Mouse (Mus musculus) forebrain, embryonic 13.5 days (tissue): ENCODE measurements at regions not wholly inside any gene's neighbourhood (a gene's known extent, or its start where the extent isn't known, plus 50 kb on each side); places are given as distances from the start of the nearest gene placed in this dataset.

ENCODE experiments used
- ATAC-seq: fragments of 200-750 bp; cut with Nextera tagmentation; 2 replicates; pipeline ENCODE4 v1.8.0; 2017
- H3K27ac ChIP-seq: fragments of 300-500 bp; sonication (generic); 2 replicates; pipeline ENCODE4 v1.5.1; 2015; ENCODE audit warnings: inconsistent platforms, mild to moderate bottlenecking, moderate library complexity
- H3K27me3 ChIP-seq: fragments of 300-500 bp; sonication (generic); 2 replicates; pipeline ENCODE4 v1.6.1; 2015; ENCODE audit warnings: mild to moderate bottlenecking, inconsistent platforms
- H3K36me3 ChIP-seq: fragments of 300-500 bp; sonication (generic); 2 replicates; pipeline ENCODE4 v1.6.1; 2015; ENCODE audit warnings: mild to moderate bottlenecking, inconsistent platforms; ENCODE audit not compliant: poor library complexity, severe bottlenecking
- H3K4me1 ChIP-seq: fragments of 300-500 bp; sonication (generic); 2 replicates; pipeline ENCODE4 v1.6.1; 2015; ENCODE audit warnings: inconsistent platforms
- H3K4me2 ChIP-seq: fragments of 300-500 bp; sonication (generic); 2 replicates; pipeline ENCODE4 v1.6.1; 2015; ENCODE audit warnings: inconsistent platforms, mild to moderate bottlenecking, moderate library complexity
- H3K4me3 ChIP-seq: fragments of 300-500 bp; sonication (generic); 2 replicates; pipeline ENCODE4 v1.5.1; 2015; ENCODE audit warnings: mild to moderate bottlenecking, inconsistent platforms
- H3K9ac ChIP-seq: fragments of 300-500 bp; sonication (generic); 2 replicates; pipeline ENCODE4 v1.6.1; 2015; ENCODE audit warnings: mild to moderate bottlenecking, inconsistent platforms
- H3K9me3 ChIP-seq: fragments of 300-500 bp; sonication (generic); replicated peaks from 2 replicates; pipeline ENCODE4 v1.6.1; 2016; ENCODE audit warnings: inconsistent platforms
- WGBS: fragments of 180-500 bp; shearing (Covaris S2); methylation state at CpG from one replicate; pipeline ENCODE4 v1.1.7; 2015; 5-methylcytosine and 5-hydroxymethylcytosine counted together

DNA sequence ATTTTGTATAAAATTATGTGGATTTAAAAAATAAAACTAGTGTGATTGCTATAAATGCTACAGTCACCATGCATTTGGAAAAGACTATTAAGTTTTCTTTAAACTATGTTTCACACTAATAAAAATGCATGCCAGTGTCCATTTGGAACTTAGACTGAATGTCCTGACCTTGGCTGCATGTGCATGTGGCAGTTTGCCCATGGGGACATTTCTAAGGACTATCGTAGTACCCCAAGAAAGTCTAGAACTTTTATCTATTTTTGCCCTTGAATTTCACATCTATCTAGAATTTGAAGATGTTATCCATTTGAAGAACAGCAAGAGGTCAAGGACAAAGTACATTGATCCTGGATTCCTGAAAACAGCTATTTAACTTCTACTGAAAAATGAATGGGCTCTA is 745.9 kb downstream of the Tmem182 start:
- Histone ChIP-seq H3K9ac (no peak overlapping the region), H3K36me3 (no peaks in the 10 kb centered on the region), H3K4me1 (peaks cover 5% of the 10 kb centered on the region), H3K9me3 (no peaks in the 10 kb centered on the region), H3K4me2 (no peak overlapping the region), H3K27ac (no peak overlapping the region), H3K4me3 (no peak overlapping the region), H3K27me3 (no peaks in the 10 kb centered on the region)
- WGBS: 89% methylated on average over 1 of the region's 1 CpGs
- ATAC-seq: no peak

DNA sequence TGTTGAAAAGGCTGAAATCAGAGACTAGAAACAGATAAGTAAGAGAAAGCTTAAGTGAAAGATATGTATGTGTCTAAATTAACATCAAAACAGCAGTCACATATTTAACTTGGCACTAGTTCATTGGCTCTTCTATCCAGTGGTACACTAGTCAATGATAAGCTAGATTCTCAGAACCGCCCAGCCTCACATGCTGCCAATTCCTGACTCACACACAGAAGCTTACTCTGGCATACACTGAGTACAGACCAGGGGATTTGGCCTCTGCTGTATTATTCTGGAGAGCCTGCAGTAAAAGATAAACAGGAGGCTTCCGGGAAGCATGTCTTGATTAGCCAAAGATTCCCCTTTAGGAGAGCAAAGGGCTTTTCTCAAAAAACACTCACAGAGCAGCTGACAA is 750.2 kb downstream of the Tmem182 start:
- Histone ChIP-seq H3K4me2 (no peak overlapping the region), H3K27ac (peak overlapping the region; percentile 12; the same call in 1 of the 2 replicates), H3K36me3 (no peaks in the 10 kb centered on the region), H3K4me3 (no peak overlapping the region), H3K27me3 (no peaks in the 10 kb centered on the region), H3K9me3 (no peaks in the 10 kb centered on the region), H3K4me1 (peaks cover 5% of the 10 kb centered on the region), H3K9ac (no peak overlapping the region)
- ATAC-seq: peak; percentile 83; the same call in 1 of the 2 replicates
- 54% methylated on average over 2 of the region's 2 CpGs for WGBS

DNA sequence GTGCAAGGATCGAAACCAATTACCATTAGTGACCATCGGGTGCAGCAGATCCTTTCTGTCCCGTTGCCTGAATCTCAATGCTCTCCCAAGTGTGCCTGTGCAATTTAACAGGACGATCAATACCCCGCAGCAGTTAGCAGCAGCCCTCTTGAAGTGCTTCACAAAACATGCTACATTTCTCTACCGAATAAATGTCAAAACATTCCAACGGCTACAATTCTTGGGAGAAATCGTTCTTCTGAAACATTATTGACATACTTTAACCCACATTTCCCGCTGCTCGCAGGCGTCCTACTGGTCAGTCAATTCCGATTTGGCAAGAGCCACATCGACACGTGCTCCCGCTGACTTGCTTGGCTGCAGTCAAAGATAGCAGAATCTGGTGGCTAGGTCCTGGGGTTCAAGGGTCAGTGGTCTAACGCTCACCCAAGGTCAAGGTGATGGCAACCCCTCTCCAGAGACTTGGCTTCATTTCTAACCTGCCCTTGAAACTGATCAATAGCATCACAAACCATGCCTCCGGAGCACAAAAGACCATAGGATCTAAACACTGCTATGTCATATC is 753.8 kb downstream of the Tmem182 start:
- Histone ChIP-seq H3K4me1 (peaks cover 5% of the 10 kb centered on the region), H3K27ac (no peak overlapping the region), H3K4me3 (no peak overlapping the region), H3K4me2 (no peak overlapping the region), H3K36me3 (no peaks in the 10 kb centered on the region), H3K27me3 (no peaks in the 10 kb centered on the region), H3K9ac (no peak overlapping the region), H3K9me3 (no peaks in the 10 kb centered on the region)
- 83% methylated on average over 17 of the region's 17 CpGs for WGBS
- no peak for ATAC-seq

DNA sequence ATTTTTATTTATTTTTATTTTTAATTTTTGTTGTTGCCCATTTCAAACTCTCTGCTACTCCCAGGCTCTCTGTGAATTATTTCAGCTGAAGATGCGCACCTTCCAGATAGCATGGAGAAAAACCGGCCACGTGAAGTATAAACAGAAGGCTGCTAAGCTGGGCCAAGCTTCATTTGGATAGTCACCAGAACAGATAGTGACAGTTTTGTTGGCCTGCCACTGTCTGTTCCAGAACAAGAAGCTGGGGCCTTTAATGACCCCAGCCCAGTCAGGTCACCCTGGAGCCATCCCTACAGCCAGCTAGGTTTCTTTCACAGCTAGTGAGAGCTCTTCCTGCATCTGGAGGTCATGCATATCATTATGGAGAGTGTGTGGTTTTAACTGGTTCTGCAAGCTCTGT is 754.6 kb downstream of the Tmem182 start:
- Histone ChIP-seq H3K27ac (no peak overlapping the region), H3K4me2 (no peak overlapping the region), H3K4me3 (no peak overlapping the region), H3K4me1 (peaks cover 5% of the 10 kb centered on the region), H3K9me3 (no peaks in the 10 kb centered on the region), H3K27me3 (no peaks in the 10 kb centered on the region), H3K9ac (no peak overlapping the region), H3K36me3 (no peaks in the 10 kb centered on the region)
- WGBS: 91% methylated on average over 3 of the region's 3 CpGs
- ATAC-seq: no peak

DNA sequence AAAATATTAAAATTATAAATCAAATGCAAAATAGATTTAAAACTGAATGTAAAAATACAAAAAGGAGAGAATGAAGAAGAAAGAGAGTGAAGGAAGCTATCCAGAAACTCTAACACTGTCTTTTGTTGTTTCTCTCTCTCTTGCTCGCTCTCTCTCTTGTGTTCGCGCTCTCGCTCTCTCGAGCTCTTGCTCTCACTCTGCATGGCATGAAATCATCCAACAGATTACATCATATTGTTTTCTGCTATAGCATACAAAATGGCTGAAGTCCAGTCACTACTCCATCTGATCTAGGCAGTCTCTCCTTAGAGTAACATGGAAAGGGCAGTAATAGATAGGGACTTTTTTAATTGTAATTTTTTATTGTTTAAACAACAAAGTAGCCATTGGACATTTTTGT is 798.1 kb downstream of the Tmem182 start:
- Histone ChIP-seq H3K9ac (no peak overlapping the region), H3K36me3 (no peaks in the 10 kb centered on the region), H3K9me3 (no peaks in the 10 kb centered on the region), H3K27ac (no peak overlapping the region), H3K27me3 (no peaks in the 10 kb centered on the region), H3K4me2 (no peak overlapping the region), H3K4me3 (no peak overlapping the region), H3K4me1 (peaks cover 37% of the 10 kb centered on the region)
- 57% methylated on average over 5 of the region's 5 CpGs for WGBS
- no peak for ATAC-seq

DNA sequence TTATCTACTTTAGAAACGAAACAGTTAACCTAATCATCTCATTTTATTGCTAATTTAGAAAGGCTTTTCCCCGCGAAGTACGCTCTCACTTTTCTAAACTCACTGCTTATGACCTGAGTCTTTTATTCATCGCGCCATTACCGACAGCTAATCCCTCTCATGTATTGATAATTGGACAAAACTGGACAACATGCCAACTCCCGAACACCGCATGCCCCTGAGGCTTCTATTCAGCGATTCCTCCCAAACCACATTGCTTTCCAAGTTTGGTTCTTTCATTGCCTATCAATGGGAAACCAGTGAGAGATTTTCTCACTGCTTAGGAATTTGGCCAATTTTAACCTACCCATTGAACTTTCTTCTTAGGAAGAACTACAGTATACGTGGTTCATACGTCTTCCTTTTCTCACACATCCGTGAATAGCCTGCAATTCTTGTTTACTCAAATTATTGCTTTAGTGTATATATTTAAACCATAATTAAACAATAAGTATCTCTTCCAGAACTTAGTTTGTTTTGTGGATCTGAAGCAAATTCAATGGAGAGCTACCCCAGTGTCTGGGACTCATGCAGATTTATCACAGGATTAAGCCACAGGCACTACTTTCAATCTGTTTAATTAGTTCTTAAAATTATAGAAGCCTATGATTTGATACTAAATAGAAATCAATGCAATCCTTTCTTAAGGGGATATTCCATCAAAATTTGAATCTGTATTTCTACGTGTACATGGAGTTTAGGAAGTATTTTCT is 799.8 kb downstream of the Tmem182 start:
- peak overlapping the region; percentile 85 for H3K27ac ChIP-seq
- H3K27me3 ChIP-seq: no peaks in the 10 kb centered on the region
- peaks cover 37% of the 10 kb centered on the region for H3K4me1 ChIP-seq
- WGBS: 5% methylated on average over 14 of the region's 14 CpGs
- peak overlapping the region; percentile 48 for H3K4me2 ChIP-seq
- peak; percentile 79 for ATAC-seq
- H3K9ac ChIP-seq: no peak overlapping the region
- H3K4me3 ChIP-seq: peak overlapping the region; percentile 22
- no peaks in the 10 kb centered on the region for H3K9me3 ChIP-seq
- no peaks in the 10 kb centered on the region for H3K36me3 ChIP-seq

DNA sequence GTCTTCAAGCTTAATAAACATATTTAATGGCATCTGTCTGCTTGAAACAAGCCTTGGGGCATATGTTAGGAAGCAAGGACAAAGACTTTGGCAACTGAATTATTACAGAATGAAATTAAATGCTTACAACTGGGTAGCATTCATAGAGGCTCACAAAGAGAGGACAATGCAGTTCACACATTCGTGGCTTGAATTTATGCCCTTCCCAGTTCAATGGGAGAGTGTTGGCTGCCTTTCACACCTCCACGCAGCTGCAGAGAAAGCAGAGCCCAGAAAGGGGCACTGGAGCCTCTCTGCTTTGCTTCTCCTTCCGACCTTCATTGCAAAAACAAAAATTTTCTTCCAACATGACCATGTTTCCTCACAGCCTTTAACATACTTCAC is 800.3 kb downstream of the Tmem182 start:
- peak; percentile 88 for ATAC-seq
- Histone ChIP-seq H3K4me1 (peaks cover 37% of the 10 kb centered on the region), H3K9me3 (no peaks in the 10 kb centered on the region), H3K9ac (no peak overlapping the region; the same call in 1 of the 2 replicates), H3K4me3 (no peak overlapping the region), H3K36me3 (no peaks in the 10 kb centered on the region), H3K27ac (peak overlapping the region; percentile 85), H3K4me2 (peak overlapping the region; percentile 17; the same call in 1 of the 2 replicates), H3K27me3 (no peaks in the 10 kb centered on the region)
- WGBS: 2% methylated on average over 3 of the region's 3 CpGs

DNA sequence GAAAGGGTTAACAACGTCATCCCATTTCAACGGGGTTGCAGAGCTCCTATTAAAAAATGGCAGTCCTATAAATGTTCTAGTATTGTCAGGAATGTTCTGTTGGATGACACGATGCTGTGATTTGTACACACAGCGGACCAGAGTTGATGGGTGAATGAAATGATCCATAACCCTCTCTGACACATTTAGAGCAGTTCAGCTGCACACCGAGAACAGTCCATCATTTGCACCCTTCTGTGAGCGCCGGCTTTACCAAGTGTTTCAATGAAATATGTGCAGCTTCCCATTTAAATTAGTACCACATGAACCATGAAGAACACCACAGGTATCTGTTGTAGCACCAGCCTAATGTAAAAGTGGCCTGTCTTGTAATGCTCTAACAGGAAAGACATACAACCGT is 805.4 kb downstream of the Tmem182 start:
- Histone ChIP-seq H3K9me3 (no peaks in the 10 kb centered on the region), H3K9ac (no peak overlapping the region), H3K27me3 (no peaks in the 10 kb centered on the region), H3K27ac (no peak overlapping the region), H3K36me3 (no peaks in the 10 kb centered on the region), H3K4me3 (no peak overlapping the region), H3K4me1 (peaks cover 17% of the 10 kb centered on the region), H3K4me2 (no peak overlapping the region)
- WGBS: 79% methylated on average over 8 of the region's 8 CpGs
- no peak for ATAC-seq

DNA sequence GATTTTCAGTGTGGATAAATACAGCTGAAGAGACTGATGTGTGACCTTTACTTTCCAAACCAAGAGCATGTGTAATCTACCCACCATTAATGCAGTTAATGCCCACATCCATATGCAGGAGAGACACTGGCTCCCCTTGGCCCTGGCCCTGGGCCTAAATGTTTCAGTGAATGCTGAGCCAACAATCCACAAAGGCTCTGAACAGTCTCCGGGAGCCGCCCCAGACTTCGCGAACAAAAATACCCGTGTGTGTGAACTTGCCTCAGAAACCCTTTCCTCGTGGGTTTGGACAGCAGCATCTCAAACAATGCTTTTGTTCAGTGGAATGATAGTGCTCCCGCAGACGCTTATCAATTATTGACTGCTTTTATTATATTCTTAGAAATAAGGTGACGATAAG is 846.4 kb downstream of the Tmem182 start:
- Histone ChIP-seq H3K4me2 (peak overlapping the region; percentile 48), H3K4me3 (0 out of 2 replicates have a peak overlapping the region, but pooled peaks have one; percentile 7), H3K9me3 (no peaks in the 10 kb centered on the region), H3K27me3 (no peaks in the 10 kb centered on the region), H3K36me3 (no peaks in the 10 kb centered on the region), H3K4me1 (peaks cover 23% of the 10 kb centered on the region), H3K9ac (no peak overlapping the region), H3K27ac (peak overlapping the region; percentile 77)
- 6% methylated on average over 9 of the region's 9 CpGs for WGBS
- peak; percentile 83 for ATAC-seq

DNA sequence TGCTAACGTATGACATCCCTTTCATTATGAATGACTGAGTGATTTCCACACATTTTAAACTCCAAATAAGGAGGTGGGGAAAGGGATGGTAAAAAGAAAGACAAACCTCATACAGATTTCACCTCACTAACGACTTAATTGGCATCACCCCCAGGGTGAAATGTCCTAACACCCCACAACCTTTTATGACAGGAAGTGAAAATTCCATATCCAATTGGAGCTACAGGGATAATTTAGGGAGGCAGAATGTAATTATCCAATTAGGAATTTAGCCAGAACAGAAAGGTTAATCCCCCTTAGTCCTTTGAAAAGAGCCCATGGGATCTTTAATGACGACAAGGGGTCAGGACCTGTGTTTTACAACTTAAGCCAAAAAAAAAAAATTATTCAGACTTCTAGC is 846.8 kb downstream of the Tmem182 start:
- H3K27ac ChIP-seq: peak overlapping the region; percentile 77
- peak; percentile 63 for ATAC-seq
- 4% methylated on average over 3 of the region's 3 CpGs for WGBS

DNA sequence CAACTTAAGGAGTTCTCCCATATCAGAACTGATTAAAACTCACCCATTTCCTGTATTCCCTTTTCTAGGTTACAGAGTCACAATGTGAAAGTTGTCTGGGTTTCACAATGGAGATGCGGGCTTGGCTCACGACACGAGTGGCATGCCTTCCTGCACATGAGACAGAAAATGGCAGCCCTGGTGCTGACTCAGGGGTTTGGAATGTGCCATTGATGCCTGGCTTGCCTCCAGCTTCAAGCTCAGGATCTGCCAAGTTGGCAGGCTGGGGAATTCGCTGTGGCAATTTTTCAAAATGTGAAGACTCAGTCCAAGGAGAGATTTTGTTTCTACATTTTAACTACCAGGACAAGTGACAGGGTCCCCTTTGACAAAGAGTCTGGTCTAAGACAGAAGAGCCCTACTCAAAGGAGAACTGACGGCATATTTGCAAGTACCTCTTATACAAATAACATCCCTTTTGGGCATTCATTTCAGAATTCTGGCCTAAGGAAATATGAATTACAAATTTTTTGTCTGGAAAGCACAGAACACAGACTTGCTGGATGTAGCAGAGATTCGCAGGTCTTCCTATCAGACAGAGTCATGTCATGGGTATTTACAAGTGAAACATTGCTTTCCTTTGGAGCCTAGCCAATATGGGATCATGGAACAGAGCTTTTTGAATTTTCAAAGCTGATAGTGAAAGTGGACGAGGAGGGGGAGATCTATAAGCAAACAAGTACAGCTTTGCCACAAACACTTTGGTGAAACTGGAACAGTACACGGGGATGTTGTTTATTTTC is 847.4 kb downstream of the Tmem182 start:
- Histone ChIP-seq H3K36me3 (no peaks in the 10 kb centered on the region), H3K4me3 (0 out of 2 replicates have a peak overlapping the region, but pooled peaks have one; percentile 7), H3K4me2 (peak overlapping the region; percentile 48), H3K27me3 (no peaks in the 10 kb centered on the region), H3K9ac (no peak overlapping the region), H3K27ac (peak overlapping the region; percentile 77), H3K9me3 (no peaks in the 10 kb centered on the region), H3K4me1 (peaks cover 23% of the 10 kb centered on the region)
- ATAC-seq: peak; percentile 90
- 21% methylated on average over 8 of the region's 8 CpGs for WGBS

More for the DNA sequence above, 846.8 kb downstream of the Tmem182 start:
- Histone ChIP-seq H3K9me3 (no peaks in the 10 kb centered on the region), H3K27me3 (no peaks in the 10 kb centered on the region), H3K36me3 (no peaks in the 10 kb centered on the region), H3K4me3 (0 out of 2 replicates have a peak overlapping the region, but pooled peaks have one; percentile 7), H3K4me2 (peak overlapping the region; percentile 48), H3K9ac (no peak overlapping the region), H3K4me1 (peaks cover 23% of the 10 kb centered on the region)

DNA sequence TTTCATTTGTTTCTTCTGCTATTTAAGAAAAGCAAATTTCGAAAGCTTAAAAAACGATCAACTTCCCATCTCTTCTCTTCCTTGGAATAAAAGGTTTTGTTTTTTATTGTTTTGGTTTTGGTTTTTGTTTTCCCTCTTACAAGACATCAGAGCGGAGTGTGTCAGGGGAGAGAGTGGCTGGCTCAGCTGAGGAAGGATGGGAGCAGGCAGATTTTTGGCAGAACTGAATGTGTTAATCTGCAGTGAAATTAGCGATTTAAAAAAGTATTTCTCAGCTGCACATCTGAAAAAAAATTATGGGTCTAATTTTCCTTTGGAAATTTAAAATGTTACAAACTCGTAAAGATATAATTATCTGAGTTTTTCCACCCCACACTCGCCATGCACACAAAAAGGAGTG is 868.7 kb downstream of the Tmem182 start:
- Histone ChIP-seq H3K4me3 (no peak overlapping the region), H3K36me3 (no peaks in the 10 kb centered on the region), H3K27me3 (no peaks in the 10 kb centered on the region), H3K27ac (no peak overlapping the region), H3K9ac (no peak overlapping the region), H3K4me2 (no peak overlapping the region), H3K9me3 (no peaks in the 10 kb centered on the region), H3K4me1 (peaks cover 18% of the 10 kb centered on the region)
- ATAC-seq: no peak
- 66% methylated on average over 6 of the region's 6 CpGs for WGBS
